Mouse (Mus musculus) intestine, embryonic 15.5 days (tissue): ENCODE data around the gene Numa1. TPM values are rescaled to one million over a fixed set of nuclear protein-coding genes. Genes with fewer than 3 reads are reported as not detected.
"Not testable (repeated sequence)": the region's sequence is repeated elsewhere in the genome, so short reads cannot be mapped to it uniquely, and the experiment has no call there.

Experiments used
- ATAC-seq: fragments of 200-750 bp; cut with Nextera tagmentation; 2 replicates; pipeline ENCODE4 v1.8.0; 2017; ENCODE audit warnings: moderate TSS enrichment, moderate library complexity
- H3K27ac ChIP-seq: fragments of 300-500 bp; sonication (generic); 2 replicates; pipeline ENCODE4 v1.5.1; 2015; ENCODE audit warnings: mild to moderate bottlenecking, inconsistent platforms
- H3K27me3 ChIP-seq: fragments of 300-500 bp; sonication (generic); replicated peaks from 2 replicates; pipeline ENCODE4 v1.6.1; 2015; ENCODE audit warnings: inconsistent platforms
- H3K36me3 ChIP-seq: fragments of 300-500 bp; sonication (generic); 2 replicates; pipeline ENCODE4 v1.6.1; 2015; ENCODE audit warnings: inconsistent platforms
- H3K4me1 ChIP-seq: fragments of 300-500 bp; sonication (generic); replicated peaks from 2 replicates; pipeline ENCODE4 v1.6.1; 2015; ENCODE audit warnings: inconsistent platforms
- H3K4me2 ChIP-seq: fragments of 300-500 bp; sonication (generic); replicated peaks from 2 replicates; pipeline ENCODE4 v1.6.1; 2015; ENCODE audit warnings: mild to moderate bottlenecking, inconsistent platforms
- H3K4me3 ChIP-seq: fragments of 300-500 bp; sonication (generic); replicated peaks from 2 replicates; pipeline ENCODE4 v1.5.1; 2015; ENCODE audit warnings: inconsistent platforms
- H3K9ac ChIP-seq: fragments of 300-500 bp; sonication (generic); 2 replicates; pipeline ENCODE4 v1.6.1; 2015; ENCODE audit warnings: inconsistent platforms
- H3K9me3 ChIP-seq: fragments of 300-500 bp; sonication (generic); 2 replicates; pipeline ENCODE4 v1.6.1; 2016; ENCODE audit warnings: inconsistent platforms
- WGBS: fragments of 180-500 bp; shearing (Covaris S2); methylation state at CpG from one replicate; pipeline ENCODE4 v1.1.7; 2015; 5-methylcytosine and 5-hydroxymethylcytosine counted together
- polyA plus RNA-seq: library from polyadenylated mRNA; unstranded; fragments of >200 nt; fragmentation: Nextera tagmentation; extraction: Ambion mirVana; gene quantifications from 2 replicates; pipeline ENCODE4 v1.2.1, GENCODE M21; 2015

Numa1 gene
- polyA plus RNA-seq, 1 experiment from 2014 or later = 54.6 TPM

- H3K27ac ChIP-seq = peak overlapping the region; percentile 96; the same call in 1 of the 2 replicates
- H3K36me3 ChIP-seq = peaks cover 9% of the 10 kb centered on the region; the same call in 1 of the 2 replicates
- H3K4me1 ChIP-seq = peaks cover 10% of the 10 kb centered on the region
- H3K9me3 ChIP-seq = no peaks in the 10 kb centered on the region
- 58% methylated on average over 8 of the region's 8 CpGs for WGBS
- H3K4me2 ChIP-seq = peak overlapping the region; percentile 62
- H3K27me3 ChIP-seq = no peaks in the 10 kb centered on the region
- peak overlapping the region; percentile 81 for H3K4me3 ChIP-seq
- peak overlapping the region; percentile 95 for H3K9ac ChIP-seq
- no peak for ATAC-seq
Observed at GRCm38 (mm10) chr7:101906696-101907095, 27.2 kb upstream of the Numa1 start.

- H3K27ac ChIP-seq = peak overlapping the region; percentile 40; the same call in 1 of the 2 replicates
- no peak overlapping the region for H3K9ac ChIP-seq
Observed at GRCm38 (mm10) chr7:101908367-101908766, 25.5 kb upstream of the Numa1 start.

GRCm38 (mm10) chr7:101910138-101910537 lies 23.8 kb upstream of the Numa1 start:
- H3K9me3 ChIP-seq = no peaks in the 10 kb centered on the region
- H3K4me1 ChIP-seq = peaks cover 10% of the 10 kb centered on the region
- no peak overlapping the region for H3K27ac ChIP-seq
- H3K4me3 ChIP-seq = no peak overlapping the region
- H3K27me3 ChIP-seq = no peaks in the 10 kb centered on the region
- no peak overlapping the region for H3K9ac ChIP-seq
- H3K4me2 ChIP-seq = no peak overlapping the region
- peaks cover 31% of the 10 kb centered on the region for H3K36me3 ChIP-seq
- WGBS = 87% methylated on average over 4 of the region's 4 CpGs
- no peak for ATAC-seq

More at GRCm38 (mm10) chr7:101908367-101908766, 25.5 kb upstream of the Numa1 start:
- ATAC-seq = no peak
- Histone ChIP-seq H3K9me3 (no peaks in the 10 kb centered on the region), H3K36me3 (peaks cover 25% of the 10 kb centered on the region), H3K4me2 (peak overlapping the region; percentile 22; the same call in 1 of the 2 replicates), H3K27me3 (no peaks in the 10 kb centered on the region), H3K4me1 (peaks cover 10% of the 10 kb centered on the region), H3K4me3 (no peak overlapping the region)
- 64% methylated on average over 4 of the region's 4 CpGs for WGBS

- peaks cover 31% of the 10 kb centered on the region for H3K36me3 ChIP-seq
- H3K4me3 ChIP-seq = no peak overlapping the region
- no peaks in the 10 kb centered on the region for H3K27me3 ChIP-seq
- ATAC-seq = no peak
- 67% methylated on average over 3 of the region's 3 CpGs for WGBS
- H3K9ac ChIP-seq = no peak overlapping the region
- H3K4me2 ChIP-seq = no peak overlapping the region
- H3K27ac ChIP-seq = no peak overlapping the region
- H3K4me1 ChIP-seq = peaks cover 6% of the 10 kb centered on the region
- no peaks in the 10 kb centered on the region for H3K9me3 ChIP-seq
Observed at GRCm38 (mm10) chr7:101911982-101912381, 21.9 kb upstream of the Numa1 start.

- Histone ChIP-seq H3K9ac (no peak overlapping the region), H3K9me3 (no peaks in the 10 kb centered on the region), H3K4me2 (no peak overlapping the region), H3K27me3 (no peaks in the 10 kb centered on the region), H3K36me3 (peaks cover 9% of the 10 kb centered on the region; the same call in 1 of the 2 replicates), H3K4me3 (no peak overlapping the region), H3K27ac (no peak overlapping the region), H3K4me1 (no peaks in the 10 kb centered on the region)
- WGBS = 14% methylated on average over 1 of the region's 1 CpGs
- ATAC-seq = peak; percentile 68; the same call in 1 of the 2 replicates
Observed at GRCm38 (mm10) chr7:101918071-101918470, 15.8 kb upstream of the Numa1 start.

- H3K4me1 ChIP-seq, H3K4me3 ChIP-seq, ATAC-seq, H3K4me2 ChIP-seq, H3K27me3 ChIP-seq, H3K36me3 ChIP-seq, H3K9ac ChIP-seq, H3K27ac ChIP-seq, H3K9me3 ChIP-seq: not testable (repeated sequence)
Observed at GRCm38 (mm10) chr7:101925892-101926291, 8.0 kb upstream of the Numa1 start.

GRCm38 (mm10) chr7:101928093-101928492 lies 5.8 kb upstream of the Numa1 start:
- Histone ChIP-seq H3K4me2 (no peak overlapping the region), H3K27ac (no peak overlapping the region), H3K27me3 (no peaks in the 10 kb centered on the region), H3K4me3 (no peak overlapping the region), H3K4me1 (no peaks in the 10 kb centered on the region), H3K36me3 (no peaks in the 10 kb centered on the region), H3K9me3 (no peaks in the 10 kb centered on the region), H3K9ac (no peak overlapping the region)
- ATAC-seq = no peak
- 82% methylated on average over 3 of the region's 3 CpGs for WGBS

GRCm38 (mm10) chr7:101932551-101932950 lies 1.4 kb upstream of the Numa1 start:
- H3K36me3 ChIP-seq = no peaks in the 10 kb centered on the region
- H3K9me3 ChIP-seq = no peaks in the 10 kb centered on the region
- peak overlapping the region; percentile 68 for H3K4me2 ChIP-seq
- no peak overlapping the region; the same call in 1 of the 2 replicates for H3K4me3 ChIP-seq
- peaks cover 7% of the 10 kb centered on the region for H3K4me1 ChIP-seq
- WGBS = 63% methylated on average over 1 of the region's 1 CpGs
- no peaks in the 10 kb centered on the region for H3K27me3 ChIP-seq
- no peak overlapping the region for H3K9ac ChIP-seq
- H3K27ac ChIP-seq = no peak overlapping the region
- ATAC-seq = no peak

- 2% methylated on average over 15 of the region's 15 CpGs for WGBS
Observed at GRCm38 (mm10) chr7:101933300-101933699, 611 bp upstream of the Numa1 start.

GRCm38 (mm10) chr7:101935957-101936356 lies 2.0 kb downstream of the Numa1 start:
- Histone ChIP-seq H3K36me3 (0 out of 2 replicates have a peak, but pooled peaks cover 2% of the 10 kb centered on the region), H3K4me3 (no peak overlapping the region), H3K27me3 (no peaks in the 10 kb centered on the region), H3K9ac (no peak overlapping the region), H3K27ac (no peak overlapping the region), H3K4me1 (peaks cover 7% of the 10 kb centered on the region), H3K9me3 (no peaks in the 10 kb centered on the region), H3K4me2 (no peak overlapping the region)
- no peak for ATAC-seq
- 95% methylated on average over 4 of the region's 4 CpGs for WGBS

More at GRCm38 (mm10) chr7:101933300-101933699, 611 bp upstream of the Numa1 start:
- Histone ChIP-seq H3K4me1 (peaks cover 7% of the 10 kb centered on the region), H3K27me3 (no peaks in the 10 kb centered on the region), H3K4me2 (peak overlapping the region; percentile 68), H3K27ac (peak overlapping the region; percentile 79), H3K9ac (peak overlapping the region; percentile 89), H3K4me3 (peak overlapping the region; percentile 86), H3K9me3 (no peaks in the 10 kb centered on the region), H3K36me3 (no peaks in the 10 kb centered on the region)
- ATAC-seq = peak; percentile 42

- WGBS = 94% methylated on average over 4 of the region's 4 CpGs
- peaks cover 7% of the 10 kb centered on the region for H3K4me1 ChIP-seq
- no peak overlapping the region for H3K4me3 ChIP-seq
- no peak for ATAC-seq
- H3K27me3 ChIP-seq = no peaks in the 10 kb centered on the region
- no peak overlapping the region for H3K9ac ChIP-seq
- H3K27ac ChIP-seq = no peak overlapping the region
- no peak overlapping the region for H3K4me2 ChIP-seq
- 0 out of 2 replicates have a peak, but pooled peaks cover 2% of the 10 kb centered on the region for H3K36me3 ChIP-seq
- H3K9me3 ChIP-seq = no peaks in the 10 kb centered on the region
Observed at GRCm38 (mm10) chr7:101936996-101937395, 3.1 kb downstream of the Numa1 start.

- Histone ChIP-seq H3K27me3 (no peaks in the 10 kb centered on the region), H3K4me2 (no peak overlapping the region), H3K9ac (no peak overlapping the region), H3K27ac (no peak overlapping the region), H3K36me3 (0 out of 2 replicates have a peak, but pooled peaks cover 2% of the 10 kb centered on the region), H3K4me3 (no peak overlapping the region), H3K4me1 (peaks cover 7% of the 10 kb centered on the region), H3K9me3 (no peaks in the 10 kb centered on the region)
- no peak for ATAC-seq
- 95% methylated on average over 4 of the region's 4 CpGs for WGBS
Observed at GRCm38 (mm10) chr7:101937569-101937968, 3.7 kb downstream of the Numa1 start.

GRCm38 (mm10) chr7:101938348-101938747 lies 4.4 kb downstream of the Numa1 start:
- WGBS = 75% methylated on average over 2 of the region's 2 CpGs
- 0 out of 2 replicates have a peak, but pooled peaks cover 2% of the 10 kb centered on the region for H3K36me3 ChIP-seq
- peaks cover 7% of the 10 kb centered on the region for H3K4me1 ChIP-seq
- H3K27ac ChIP-seq = no peak overlapping the region
- no peaks in the 10 kb centered on the region for H3K27me3 ChIP-seq
- H3K4me3 ChIP-seq = no peak overlapping the region
- no peaks in the 10 kb centered on the region for H3K9me3 ChIP-seq
- H3K9ac ChIP-seq = no peak overlapping the region
- ATAC-seq = no peak
- H3K4me2 ChIP-seq = no peak overlapping the region
